Mouse (Mus musculus): ENCODE data around the gene Patl1.

DNA sequence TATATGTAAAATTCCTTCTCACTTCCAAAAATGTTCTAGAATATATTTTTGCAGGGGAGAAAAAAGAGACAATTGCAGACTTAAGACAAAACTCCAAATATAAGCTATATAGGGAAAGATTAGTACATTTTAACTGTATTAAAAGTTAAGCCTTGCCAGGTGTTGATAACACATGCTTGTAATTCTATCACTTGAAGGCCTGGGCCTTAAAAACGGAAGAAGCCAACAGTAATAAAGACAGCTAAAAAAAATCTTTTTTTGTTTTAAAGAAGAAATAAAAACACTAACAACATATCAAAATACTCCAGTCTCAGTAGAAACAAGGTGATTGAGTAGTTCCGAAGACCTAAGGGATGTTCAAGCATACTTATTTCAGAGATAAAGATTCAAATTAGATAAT lies 14.2 kb downstream of the Patl1 start:
- TF ChIP-seq TCF12 (IDR thresholded peaks at IDR 0.05; ENCODE audit: insufficient read depth, poor library complexity, severe bottlenecking) (no peak), POLR2A (IDR thresholded peaks at IDR 0.05; ENCODE audit: insufficient read length, low read depth) (no peak), MYOG (IDR thresholded peaks at IDR 0.05; ENCODE audit: control insufficient read depth in 1 of 3, insufficient read depth in 1 of 3, insufficient read length in 2 of 3, low read depth in 2 of 3) (no peak), MYOD1 (IDR thresholded peaks at IDR 0.05; ENCODE audit: control insufficient read depth in 1 of 3, insufficient read length in 2 of 3, low read depth in 2 of 3) (no peak), TCF3 (IDR thresholded peaks at IDR 0.05; ENCODE audit: insufficient read length, low read depth) (no peak), CEBPB (IDR thresholded peaks at IDR 0.05; ENCODE audit: insufficient read depth, poor library complexity, severe bottlenecking) (no peak), E2F4 (IDR thresholded peaks at IDR 0.05; ENCODE audit: insufficient read depth) (no peak), MAX (IDR thresholded peaks at IDR 0.05; ENCODE audit: low read depth) (no peak), POLR2AphosphoS2 (IDR thresholded peaks at IDR 0.05; ENCODE audit: insufficient read length, low read depth) (no peak), USF1 (IDR thresholded peaks at IDR 0.05; ENCODE audit: low read depth) (no peak)
